Mouse (Mus musculus) kidney, adult 2 months (tissue): Measurements from ENCODE around the gene Utp4.

Source experiments
- CTCF ChIP-seq: fragments of 200-500 bp; conservative IDR thresholded peaks from 2 replicates; pipeline ENCODE4 v1.5.1; 2011; ENCODE audit warnings: low read depth, mild to moderate bottlenecking, control low read depth, low read length, moderate library complexity, mixed read lengths; ENCODE audit not compliant: insufficient read depth, insufficient read length
- POLR2A ChIP-seq: fragments of 200-500 bp; IDR thresholded peaks from one replicate; pipeline ENCODE4 v1.6.1; 2011; ENCODE audit warnings: low read depth, low read length, control low read depth

DNA sequence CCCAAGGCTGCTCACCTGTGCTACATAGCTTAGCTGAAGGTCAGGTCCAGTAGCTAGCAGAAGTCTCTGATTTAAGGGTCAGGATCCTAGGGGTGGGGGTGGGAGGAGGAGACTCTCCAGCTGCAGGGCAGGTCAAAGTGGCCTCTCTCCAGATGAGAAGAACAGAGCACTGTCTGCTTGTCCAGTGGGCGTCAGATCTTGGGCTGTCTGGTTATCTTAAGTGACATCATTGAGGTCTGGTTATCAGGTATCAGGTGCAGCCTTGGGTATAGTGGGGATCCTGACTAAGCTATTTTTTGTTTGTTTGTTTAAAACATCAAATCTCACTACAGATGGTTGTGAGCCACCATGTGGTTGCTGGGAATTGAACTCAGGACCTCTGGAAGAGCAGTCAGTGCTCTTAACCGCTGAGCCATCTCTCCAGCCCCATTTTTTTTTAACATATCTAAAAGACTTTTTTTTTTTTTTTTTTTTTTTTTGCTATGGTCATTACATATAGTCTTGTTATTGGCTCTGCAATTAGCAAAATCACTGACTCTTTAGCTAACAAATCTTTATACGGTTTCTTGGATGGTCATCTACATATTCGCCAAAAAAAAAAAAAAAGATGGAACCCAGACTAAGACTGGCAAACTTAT, 40.2 kb downstream of the Utp4 start:
- TF ChIP-seq CTCF (no peak), POLR2A (no peak)
